Mouse (Mus musculus) liver, embryonic 12.5 days (tissue): Measurements from ENCODE around the gene Phf11c. TPM values are rescaled to one million over a fixed set of nuclear protein-coding genes. Genes with fewer than 3 reads are reported as not detected.
"Not testable (repeated sequence)": the region's sequence is repeated elsewhere in the genome, so short reads cannot be mapped to it uniquely, and the experiment has no call there.

Experiments used
- ATAC-seq: fragments of 200-750 bp; cut with Nextera tagmentation; 2 replicates; pipeline ENCODE4 v1.8.0; 2017; ENCODE audit warnings: moderate number of reproducible peaks, mild to moderate bottlenecking, moderate library complexity
- H3K27ac ChIP-seq: fragments of 300-500 bp; sonication (generic); 2 replicates; pipeline ENCODE4 v1.5.1; 2016; ENCODE audit warnings: mild to moderate bottlenecking
- H3K27me3 ChIP-seq: fragments of 300-500 bp; sonication (generic); replicated peaks from 2 replicates; pipeline ENCODE4 v1.6.1; 2016; ENCODE audit warnings: mild to moderate bottlenecking, moderate library complexity
- H3K36me3 ChIP-seq: fragments of 300-500 bp; sonication (generic); 2 replicates; pipeline ENCODE4 v1.6.1; 2016; ENCODE audit warnings: mild to moderate bottlenecking, moderate library complexity
- H3K4me1 ChIP-seq: fragments of 300-500 bp; sonication (generic); 2 replicates; pipeline ENCODE4 v1.6.1; 2016
- H3K4me2 ChIP-seq: fragments of 300-500 bp; sonication (generic); 2 replicates; pipeline ENCODE4 v1.6.1; 2016; ENCODE audit warnings: mild to moderate bottlenecking, moderate library complexity
- H3K4me3 ChIP-seq: fragments of 300-500 bp; sonication (generic); 2 replicates; pipeline ENCODE4 v1.5.1; 2016; ENCODE audit warnings: mild to moderate bottlenecking, moderate library complexity
- H3K9ac ChIP-seq: fragments of 300-500 bp; sonication (generic); 2 replicates; pipeline ENCODE4 v1.6.1; 2016; ENCODE audit warnings: mild to moderate bottlenecking, moderate library complexity
- H3K9me3 ChIP-seq: fragments of 300-500 bp; sonication (generic); replicated peaks from 2 replicates; pipeline ENCODE4 v1.6.1; 2016; ENCODE audit warnings: mild to moderate bottlenecking, moderate library complexity
- WGBS: fragments of 180-500 bp; shearing (Covaris S2); methylation state at CpG from one replicate; pipeline ENCODE4 v1.1.7; 2016; ENCODE audit not compliant: insufficient replicate concordance; 5-methylcytosine and 5-hydroxymethylcytosine counted together
- polyA plus RNA-seq: library from polyadenylated mRNA; unstranded; fragments of >200 nt; fragmentation: Nextera tagmentation; extraction: Ambion mirVana; gene quantifications from 2 replicates; pipeline ENCODE4 v1.2.1, GENCODE M21; 2016

Gene Phf11c
- polyA plus RNA-seq, 1 experiment from 2014 or later = 0.67 TPM

GRCm38 (mm10) chr14:59396999-59397398, 1.8 kb upstream of the Phf11c start:
- no peaks in the 10 kb centered on the region for H3K4me1 ChIP-seq
- no peak overlapping the region for H3K4me3 ChIP-seq
- 53% methylated on average over 2 of the region's 2 CpGs for WGBS
- H3K9me3 ChIP-seq = no peaks in the 10 kb centered on the region
- peaks cover 22% of the 10 kb centered on the region for H3K36me3 ChIP-seq
- no peak overlapping the region for H3K27ac ChIP-seq
- no peak for ATAC-seq
- H3K4me2 ChIP-seq = no peak overlapping the region
- H3K27me3 ChIP-seq = no peaks in the 10 kb centered on the region
- no peak overlapping the region for H3K9ac ChIP-seq

GRCm38 (mm10) chr14:59390181-59390580, 5.0 kb downstream of the Phf11c start:
- H3K4me2 ChIP-seq, H3K4me3 ChIP-seq, H3K36me3 ChIP-seq, H3K4me1 ChIP-seq, H3K27ac ChIP-seq, H3K27me3 ChIP-seq, ATAC-seq, H3K9ac ChIP-seq, H3K9me3 ChIP-seq: not testable (repeated sequence)
- WGBS = 82% methylated on average over 4 of the region's 4 CpGs

- no peak overlapping the region for H3K4me2 ChIP-seq
- H3K4me1 ChIP-seq = no peaks in the 10 kb centered on the region
- no peaks in the 10 kb centered on the region for H3K27me3 ChIP-seq
- H3K4me3 ChIP-seq = no peak overlapping the region
- no peaks in the 10 kb centered on the region for H3K36me3 ChIP-seq
- no peak for ATAC-seq
- H3K9ac ChIP-seq = no peak overlapping the region
- 65% methylated on average over 1 of the region's 1 CpGs for WGBS
- no peak overlapping the region for H3K27ac ChIP-seq
- H3K9me3 ChIP-seq = no peaks in the 10 kb centered on the region
Measured at GRCm38 (mm10) chr14:59389532-59389931, 5.6 kb downstream of the Phf11c start.

- no peak overlapping the region for H3K4me3 ChIP-seq
- H3K27ac ChIP-seq = no peak overlapping the region
- H3K27me3 ChIP-seq = no peaks in the 10 kb centered on the region
- H3K36me3 ChIP-seq = no peaks in the 10 kb centered on the region
- H3K9me3 ChIP-seq = peaks cover 17% of the 10 kb centered on the region; the same call in 1 of the 2 replicates
- H3K4me2 ChIP-seq = no peak overlapping the region
- no peak for ATAC-seq
- H3K9ac ChIP-seq = no peak overlapping the region
- H3K4me1 ChIP-seq = no peaks in the 10 kb centered on the region
- 83% methylated on average over 25 of the region's 25 CpGs for WGBS
Measured at GRCm38 (mm10) chr14:59370348-59371068, 24.7 kb downstream of the Phf11c start.

GRCm38 (mm10) chr14:59366386-59367105, 28.6 kb downstream of the Phf11c start:
- Histone ChIP-seq H3K9me3 (peaks cover 7% of the 10 kb centered on the region; the same call in 1 of the 2 replicates), H3K4me3 (no peak overlapping the region), H3K27me3 (no peaks in the 10 kb centered on the region), H3K4me1 (no peaks in the 10 kb centered on the region), H3K27ac (no peak overlapping the region), H3K4me2 (no peak overlapping the region), H3K36me3 (no peaks in the 10 kb centered on the region), H3K9ac (no peak overlapping the region)
- 68% methylated on average over 8 of the region's 8 CpGs for WGBS
- no peak for ATAC-seq

GRCm38 (mm10) chr14:59365244-59365644, 29.9 kb downstream of the Phf11c start, which contains the start of gene Phf11d:
Phf11d (minus strand) TSS chr14:59365470.
- H3K36me3 ChIP-seq = no peaks in the 10 kb centered on the region
- H3K9me3 ChIP-seq = peaks cover 2% of the 10 kb centered on the region; the same call in 1 of the 2 replicates
- whole genome bisulfite sequencing = 60% methylated on average over 6 of the region's 6 CpGs
- H3K27ac ChIP-seq = no peak within 1 kb of the TSS
- H3K4me3 ChIP-seq = no peak within 1 kb of the TSS
- no peaks in the 10 kb centered on the region for H3K4me1 ChIP-seq
- H3K27me3 ChIP-seq = no peaks in the 10 kb centered on the region
- H3K9ac ChIP-seq = no peak within 1 kb of the TSS
- H3K4me2 ChIP-seq = no peak within 1 kb of the TSS
- no peak for ATAC-seq

- H3K27me3 ChIP-seq, H3K4me2 ChIP-seq, H3K27ac ChIP-seq, H3K9me3 ChIP-seq, H3K4me1 ChIP-seq, H3K9ac ChIP-seq, ATAC-seq, H3K36me3 ChIP-seq, H3K4me3 ChIP-seq: not testable (repeated sequence)
- 44% methylated on average over 1 of the region's 1 CpGs for WGBS
Measured at GRCm38 (mm10) chr14:59341189-59341588, 54.0 kb downstream of the Phf11c start, which contains the start of gene Phf11b. Phf11b (minus strand) TSS chr14:59341351.

- Histone ChIP-seq H3K9me3 (no peaks in the 10 kb centered on the region), H3K4me3 (no peak overlapping the region), H3K4me2 (no peak overlapping the region), H3K36me3 (no peaks in the 10 kb centered on the region), H3K4me1 (no peaks in the 10 kb centered on the region), H3K9ac (no peak overlapping the region), H3K27ac (no peak overlapping the region), H3K27me3 (no peaks in the 10 kb centered on the region)
- WGBS = 100% methylated on average over 1 of the region's 1 CpGs
- ATAC-seq = no peak
Measured at GRCm38 (mm10) chr14:59339541-59339940, 55.6 kb downstream of the Phf11c start.

- not testable (repeated sequence) for H3K27me3 ChIP-seq, H3K9me3 ChIP-seq, ATAC-seq, H3K9ac ChIP-seq, H3K4me1 ChIP-seq, H3K27ac ChIP-seq, H3K4me3 ChIP-seq, H3K36me3 ChIP-seq, H3K4me2 ChIP-seq
- 72% methylated on average over 3 of the region's 3 CpGs for WGBS
Measured at GRCm38 (mm10) chr14:59336056-59336455, 59.1 kb downstream of the Phf11c start.

Other genes with a start within 250 kb of the Phf11c start
- gene Gm5142, start 216.6 kb downstream of the Phf11c start, polyA plus RNA-seq = not detected in 2 replicates
- gene Rcbtb1, start 194.2 kb downstream of the Phf11c start, polyA plus RNA-seq = 30.4 and 30.8 TPM in 2 replicates
- not detected in 2 replicates for gene Gm6904, start 135.2 kb downstream of the Phf11c start, polyA plus RNA-seq
- not detected in 2 replicates for gene Phf11a, start 97.9 kb downstream of the Phf11c start, polyA plus RNA-seq
- gene Phf11b, start 54.0 kb downstream of the Phf11c start, polyA plus RNA-seq = 0.49 and 0.60 TPM in 2 replicates
- gene Phf11d, start 29.9 kb downstream of the Phf11c start, polyA plus RNA-seq = 0.45 and 0.65 TPM in 2 replicates
- 9.8 and 11.4 TPM in 2 replicates for gene Setdb2, start 45.5 kb upstream of the Phf11c start, polyA plus RNA-seq
- gene Cab39l, start 45.6 kb upstream of the Phf11c start, polyA plus RNA-seq = 37.8 and 40.4 TPM in 2 replicates
- 20.2 and 23.1 TPM in 2 replicates for gene Cdadc1, start 202.6 kb upstream of the Phf11c start, polyA plus RNA-seq
- 3.0 and 3.6 TPM in 2 replicates for gene Shisa2, start 229.9 kb upstream of the Phf11c start, polyA plus RNA-seq